Mouse (Mus musculus): ENCODE measurements around the gene Slc9b1. TPM values are rescaled to one million over a fixed set of nuclear protein-coding genes. Genes with fewer than 3 reads are reported as not detected.
A peak's percentile ranks its signal among the peaks of the same experiment; 100 is the strongest.

Gene Slc9b1
- total RNA-seq (2015): not detected in 2 replicates
- total RNA-seq (2017): not detected in 2 replicates

DNA sequence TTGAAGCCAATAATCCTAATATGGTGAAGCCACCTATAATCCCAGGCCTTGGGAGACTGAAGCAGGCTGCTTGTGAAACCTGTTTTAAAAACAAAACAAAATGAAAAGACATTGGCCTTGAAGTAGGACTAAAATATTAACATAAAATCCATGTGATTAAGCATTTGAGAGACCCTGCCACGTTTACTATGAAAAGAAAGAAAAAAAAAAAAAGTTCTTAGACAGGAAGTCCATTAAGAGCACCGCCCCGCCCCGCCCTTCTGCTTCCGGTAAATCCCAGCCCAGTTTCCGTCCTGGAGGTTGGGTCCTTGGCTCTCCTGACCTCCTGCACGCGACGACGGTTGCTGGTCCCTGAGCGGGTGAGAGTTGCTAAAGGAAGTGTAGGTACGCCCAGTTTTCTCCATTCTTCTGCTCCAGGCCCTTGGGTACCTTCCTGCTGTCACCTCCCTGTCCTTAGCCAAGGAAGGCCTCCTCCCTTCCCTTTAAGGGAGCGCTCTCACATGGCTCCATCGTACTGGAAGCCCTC, at the start of gene Slc9b1:
TSS of gene Slc9b1 (plus strand) at position 291 of the 526 bp plus-strand sequence.
- no peak for ATAC-seq (ENCODE audit: poor library complexity, severe bottlenecking)

DNA sequence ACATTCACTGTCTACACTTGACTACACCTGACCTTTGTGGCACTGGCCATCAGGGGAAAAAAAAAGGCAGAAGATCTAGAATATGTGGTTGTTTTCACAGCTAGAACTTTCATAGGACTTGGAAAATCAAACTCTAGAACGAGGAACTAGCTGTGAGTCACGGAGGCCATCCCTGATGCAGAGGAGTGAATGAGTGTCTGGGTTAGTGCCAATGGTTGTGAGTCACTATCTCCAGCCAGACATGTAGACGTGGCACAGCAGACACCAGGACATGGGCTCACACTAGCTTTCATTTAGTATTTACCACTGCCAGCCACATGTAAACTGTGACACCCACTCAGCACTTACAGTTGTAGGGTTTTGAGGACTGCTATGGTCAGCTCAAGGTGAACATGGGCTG, 49.3 kb upstream of the Slc9b1 start:
- no peak for ATAC-seq (ENCODE audit: poor library complexity, severe bottlenecking)

DNA sequence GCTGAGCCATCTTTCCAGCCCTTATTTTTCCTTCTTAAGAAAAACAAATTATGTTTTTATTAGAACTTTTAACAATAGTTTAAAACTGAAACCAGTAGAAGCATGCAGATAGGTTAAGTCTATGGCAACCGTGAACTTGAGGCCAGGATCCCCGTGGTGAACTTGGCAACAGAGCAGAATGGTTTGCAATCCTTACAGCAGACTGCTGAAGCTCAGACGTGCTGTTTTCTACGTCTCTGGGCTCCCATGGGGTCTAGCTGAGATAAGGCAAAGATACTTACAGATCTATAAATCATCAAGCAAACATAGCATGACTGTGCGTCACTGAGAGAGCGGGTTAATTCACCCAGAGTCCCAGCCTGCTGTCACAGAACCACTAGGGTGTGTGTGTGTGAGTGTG, 47.7 kb upstream of the Slc9b1 start:
- no peak for ATAC-seq (ENCODE audit: poor library complexity, severe bottlenecking)

DNA sequence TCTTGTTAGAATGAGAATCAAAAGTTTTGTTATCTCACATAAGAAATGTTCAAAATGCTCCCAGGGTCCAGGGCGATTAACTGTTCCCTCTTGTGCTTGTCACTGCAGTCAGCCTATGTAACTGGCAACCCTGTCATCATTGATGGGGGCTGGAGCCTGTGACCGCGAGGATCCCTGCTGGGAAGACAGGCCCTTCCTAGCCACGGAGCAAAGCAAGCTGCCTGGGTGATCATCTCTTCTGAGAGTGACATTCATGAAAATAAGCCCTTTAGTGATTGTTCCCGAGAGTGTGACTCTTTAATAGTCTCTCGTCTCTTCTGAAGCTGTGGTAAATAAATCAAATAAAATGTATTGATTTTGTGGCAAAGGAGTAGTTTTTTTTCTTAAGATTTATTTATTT, 43.8 kb upstream of the Slc9b1 start:
- ATAC-seq (ENCODE audit: poor library complexity, severe bottlenecking): no peak

DNA sequence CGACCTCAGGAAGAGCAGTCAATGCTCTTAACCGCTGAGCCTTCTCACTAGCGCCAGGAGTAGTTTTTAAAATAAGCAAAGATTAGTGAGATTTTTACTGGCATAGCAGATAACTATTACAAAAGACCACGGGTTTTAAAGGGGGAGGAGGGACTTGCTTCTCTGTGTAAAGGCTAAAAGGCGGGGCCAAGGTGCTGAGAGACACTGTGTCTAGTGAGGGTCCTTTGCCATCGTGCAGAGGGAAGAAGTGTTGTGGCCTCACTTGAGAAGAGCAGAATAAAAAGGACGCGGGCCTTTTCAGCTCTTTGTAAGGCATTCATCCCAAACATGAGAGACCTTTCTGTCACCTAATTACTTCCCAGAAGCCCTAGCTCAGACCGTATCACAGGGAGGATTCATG, 43.3 kb upstream of the Slc9b1 start:
- no peak for ATAC-seq (ENCODE audit: poor library complexity, severe bottlenecking)

DNA sequence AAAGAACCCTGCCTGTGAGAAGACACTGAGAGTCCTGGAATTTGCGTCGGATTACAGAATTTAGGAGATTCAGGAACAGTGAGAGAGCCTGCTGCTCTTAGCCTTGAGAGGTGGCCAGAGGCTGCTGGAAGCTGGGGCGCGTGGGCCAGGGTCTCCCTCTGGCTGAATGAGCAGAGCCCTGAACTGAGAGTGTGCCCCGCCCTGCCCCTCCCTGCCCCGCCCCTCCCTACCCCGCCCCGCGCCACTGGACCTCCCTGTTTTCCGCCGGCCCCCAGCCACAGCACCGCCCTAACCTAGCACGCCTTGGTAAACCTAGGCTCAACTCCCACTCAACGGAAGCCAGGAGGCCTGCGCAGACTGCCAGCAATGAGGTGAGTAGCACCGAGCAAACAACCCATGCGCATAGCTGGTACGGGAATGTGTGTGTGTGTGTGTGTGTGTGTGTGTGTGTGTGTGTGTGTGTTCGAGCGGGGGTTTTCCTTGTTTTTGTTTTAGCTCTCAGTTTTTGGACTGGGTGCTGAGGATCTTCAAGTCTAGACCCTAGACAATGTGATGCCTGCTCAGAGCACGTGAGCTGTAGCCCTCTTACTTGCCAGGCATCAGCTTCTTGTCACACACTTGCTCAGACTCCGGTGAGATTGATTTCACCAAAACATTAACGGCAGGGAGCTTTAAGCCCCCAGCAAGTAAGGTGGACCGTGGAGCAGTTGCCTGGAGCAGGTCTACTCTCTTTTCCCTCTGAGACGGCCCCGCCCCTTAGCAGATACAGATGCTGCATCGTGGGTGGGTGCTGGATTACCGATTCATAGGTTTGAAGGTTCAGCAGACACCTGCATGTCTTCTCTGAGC, 40.2 kb upstream of the Slc9b1 start, which contains the start of gene Slc9b2:
TSS of gene Slc9b2 (plus strand) at position 290 of the 849 bp plus-strand sequence.
- ATAC-seq (ENCODE audit: poor library complexity, severe bottlenecking): peak; percentile 87

DNA sequence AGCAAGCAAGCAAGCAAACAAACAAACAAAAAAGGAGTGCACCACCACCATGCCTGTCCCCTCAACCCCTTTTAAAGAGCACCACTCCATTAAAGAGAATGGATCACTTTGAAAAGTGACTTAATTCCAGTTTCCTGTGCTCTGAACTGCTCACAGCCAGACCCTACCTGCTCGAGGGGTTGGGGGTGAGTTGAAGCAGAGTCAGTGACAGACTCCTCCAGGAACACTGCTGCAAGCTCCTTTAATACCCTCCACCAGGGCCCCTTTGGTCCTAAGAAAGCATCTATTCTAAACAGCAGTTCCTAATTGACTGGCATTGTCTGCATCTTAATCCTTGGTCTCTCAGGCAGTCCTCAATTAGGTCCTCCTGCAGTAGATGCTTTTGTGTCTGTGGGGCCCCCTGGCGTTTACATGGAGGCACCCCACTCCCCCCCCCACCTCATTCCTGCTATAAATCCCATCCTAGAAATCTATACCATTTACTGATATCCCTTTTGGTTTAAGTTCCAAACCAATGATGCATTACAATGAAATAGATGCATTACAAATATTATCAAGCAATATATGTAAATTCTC, 34.8 kb upstream of the Slc9b1 start:
- no peak for ATAC-seq (ENCODE audit: poor library complexity, severe bottlenecking)

DNA sequence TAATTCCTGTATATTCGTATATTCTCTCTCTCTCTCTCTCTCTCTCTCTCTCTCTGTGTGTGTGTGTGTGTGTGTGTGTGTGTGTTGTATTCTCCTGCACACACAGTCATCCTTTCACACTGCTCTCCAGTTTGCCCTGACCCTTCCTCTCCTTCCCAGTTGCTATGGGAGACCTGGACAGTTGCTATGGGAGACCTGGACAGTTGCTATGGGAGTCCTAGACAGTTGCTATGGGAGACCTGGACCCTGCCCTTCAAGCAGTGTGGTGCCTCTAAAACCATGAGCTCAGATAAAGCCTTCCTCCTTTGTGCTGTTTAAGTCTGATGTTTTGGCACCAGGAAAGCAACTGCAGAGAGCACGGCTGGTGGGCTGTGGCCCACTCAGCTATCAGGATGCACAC, 34.1 kb upstream of the Slc9b1 start:
- no peak for ATAC-seq (ENCODE audit: poor library complexity, severe bottlenecking)

DNA sequence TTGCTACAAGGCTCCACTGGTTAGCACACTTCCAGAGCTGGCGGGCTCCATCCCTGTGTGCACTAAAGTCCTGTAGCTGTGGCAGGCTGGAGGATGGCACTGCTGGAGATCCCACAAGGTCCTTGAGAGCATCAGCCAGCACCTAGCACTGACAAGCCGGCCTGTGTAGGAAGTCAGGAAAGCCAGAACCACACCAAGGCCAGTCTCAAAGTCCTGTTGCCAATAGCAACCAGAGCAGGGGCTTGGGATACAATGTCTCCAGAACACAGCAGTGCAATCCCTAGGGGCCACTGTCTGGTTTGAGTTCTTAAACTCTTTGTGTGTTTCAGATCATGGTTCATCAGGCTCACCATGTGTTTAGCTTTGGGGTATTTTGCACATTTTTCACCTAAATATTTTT, 33.0 kb upstream of the Slc9b1 start:
- ATAC-seq (ENCODE audit: poor library complexity, severe bottlenecking): no peak

DNA sequence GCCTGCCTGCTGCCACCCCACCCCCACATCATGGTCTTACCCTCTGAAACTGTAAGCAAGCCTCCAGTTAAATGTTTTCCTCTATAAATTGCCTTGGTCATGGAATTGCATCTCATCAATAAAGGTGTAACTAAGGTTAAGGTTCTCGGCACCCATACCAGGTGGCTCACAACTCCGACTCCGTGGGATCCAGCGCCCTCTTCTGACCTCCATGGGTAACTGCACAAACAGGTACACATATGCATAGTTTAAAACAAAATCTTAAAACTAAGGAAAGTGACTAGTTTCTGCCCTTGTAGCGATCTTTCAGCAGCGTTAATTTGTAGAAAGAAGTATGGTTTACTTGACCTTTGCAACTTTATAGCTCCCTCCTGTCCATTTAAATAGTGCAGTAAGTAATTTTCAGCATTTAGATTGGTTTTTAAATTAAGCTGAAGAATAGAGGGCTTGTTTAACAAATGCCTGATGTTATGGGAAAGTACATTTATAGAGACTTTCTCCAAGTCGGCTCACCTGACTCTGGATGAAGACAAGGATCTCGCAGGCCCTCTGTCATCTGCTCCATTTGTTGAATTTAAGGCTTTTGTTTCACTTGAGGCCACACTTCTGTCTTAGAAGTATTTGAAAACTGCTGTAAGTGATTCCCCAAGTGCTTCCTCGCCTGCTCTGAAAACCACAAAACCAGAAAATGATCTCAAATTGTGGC, 32.0 kb upstream of the Slc9b1 start:
- no peak for ATAC-seq (ENCODE audit: poor library complexity, severe bottlenecking)

DNA sequence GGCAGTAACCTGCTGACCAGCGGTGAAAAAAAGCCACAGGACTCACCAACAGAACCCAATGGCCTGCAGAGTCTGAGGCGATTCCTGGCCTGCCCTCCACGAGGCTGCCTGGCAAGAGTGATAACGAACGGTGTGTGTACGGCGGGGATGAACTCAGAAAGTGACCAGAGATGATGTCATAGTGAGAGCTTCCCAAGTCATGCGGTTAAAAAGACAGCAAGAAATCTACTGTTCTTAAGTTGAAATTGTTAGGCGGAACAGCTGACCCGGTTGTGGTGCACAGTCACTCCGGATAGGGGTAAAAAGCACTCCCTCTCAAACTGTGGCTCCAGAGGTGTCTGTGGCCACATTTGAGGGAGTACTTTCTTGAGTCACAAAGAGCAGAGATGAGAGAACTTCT, 29.5 kb upstream of the Slc9b1 start:
- no peak for ATAC-seq (ENCODE audit: poor library complexity, severe bottlenecking)

DNA sequence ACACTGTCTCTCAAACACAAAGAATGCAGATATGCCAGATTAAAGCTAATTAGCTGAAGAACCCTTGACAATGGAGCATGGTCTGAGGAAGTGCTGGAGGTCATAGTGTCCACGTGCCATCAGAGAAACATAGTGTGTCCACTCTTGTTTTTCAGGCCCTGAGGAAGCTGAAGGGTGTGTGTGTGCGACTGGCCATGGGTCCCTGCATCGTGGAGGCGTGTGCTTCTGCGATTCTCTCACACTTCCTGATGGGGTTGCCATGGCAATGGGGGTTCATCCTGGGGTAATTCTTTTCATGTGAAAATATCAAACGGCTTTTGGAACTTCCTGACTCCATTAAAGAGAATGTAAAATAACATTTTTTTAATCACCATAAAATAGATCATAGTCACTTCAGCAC, 23.5 kb upstream of the Slc9b1 start:
- no peak for ATAC-seq (ENCODE audit: poor library complexity, severe bottlenecking)

DNA sequence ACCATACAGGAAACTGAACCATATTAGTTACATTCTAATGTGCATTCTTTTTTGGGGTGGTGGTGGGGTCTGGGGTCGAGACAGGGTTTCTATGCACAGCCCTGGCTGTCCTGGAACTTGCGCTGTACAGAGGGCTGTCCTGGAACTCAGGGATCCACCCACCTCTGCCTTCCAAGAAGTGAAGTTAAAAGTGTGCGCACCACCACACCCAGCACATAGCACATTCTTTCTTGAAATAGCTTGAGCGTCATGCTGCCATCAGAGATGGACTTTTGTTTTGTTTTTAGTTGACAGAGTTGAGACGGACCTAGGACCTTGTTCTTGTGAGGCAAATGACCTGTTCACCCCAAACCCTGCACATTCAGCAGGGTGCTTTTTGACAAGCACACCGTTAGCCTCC, 20.7 kb upstream of the Slc9b1 start:
- ATAC-seq (ENCODE audit: poor library complexity, severe bottlenecking): no peak

DNA sequence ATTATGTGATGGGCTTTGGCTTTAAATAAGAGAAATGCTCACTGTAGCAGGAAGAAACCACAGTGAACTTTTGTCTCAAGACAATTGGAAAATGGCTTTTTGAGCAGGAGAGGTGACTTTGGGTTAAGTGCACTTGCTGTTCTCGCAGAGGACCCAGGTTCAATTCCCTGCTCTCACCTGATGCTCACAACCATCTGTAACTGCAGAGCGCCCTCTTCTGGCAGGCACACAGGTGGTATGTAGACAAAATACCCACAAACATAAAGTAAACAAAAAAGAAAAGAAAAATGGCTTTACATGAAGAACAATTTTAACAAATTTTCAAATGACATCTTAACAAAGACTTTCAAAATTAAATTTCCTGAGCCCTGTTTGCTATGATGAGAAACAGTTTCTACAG, 20.2 kb upstream of the Slc9b1 start:
- no peak for ATAC-seq (ENCODE audit: poor library complexity, severe bottlenecking)

DNA sequence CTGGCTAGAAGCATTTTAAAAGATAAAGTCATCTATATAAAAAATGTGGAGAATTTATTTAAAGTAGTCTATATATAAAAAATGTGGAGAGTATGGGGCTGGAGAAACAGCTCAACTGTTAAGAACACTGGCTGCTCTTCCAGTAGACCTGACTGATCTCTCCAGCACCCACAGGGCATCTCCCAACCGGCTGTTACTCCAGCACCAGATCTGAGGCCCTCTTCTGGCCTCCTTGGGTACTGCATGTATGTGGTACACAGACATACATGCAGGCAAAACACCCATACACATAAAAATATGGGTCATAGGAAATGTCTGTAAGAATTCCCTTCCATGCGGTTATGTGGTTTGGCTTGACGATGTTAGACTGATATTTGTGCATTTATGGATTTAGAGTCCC, 19.3 kb upstream of the Slc9b1 start:
- peak; percentile 81 for ATAC-seq (ENCODE audit: poor library complexity, severe bottlenecking)

DNA sequence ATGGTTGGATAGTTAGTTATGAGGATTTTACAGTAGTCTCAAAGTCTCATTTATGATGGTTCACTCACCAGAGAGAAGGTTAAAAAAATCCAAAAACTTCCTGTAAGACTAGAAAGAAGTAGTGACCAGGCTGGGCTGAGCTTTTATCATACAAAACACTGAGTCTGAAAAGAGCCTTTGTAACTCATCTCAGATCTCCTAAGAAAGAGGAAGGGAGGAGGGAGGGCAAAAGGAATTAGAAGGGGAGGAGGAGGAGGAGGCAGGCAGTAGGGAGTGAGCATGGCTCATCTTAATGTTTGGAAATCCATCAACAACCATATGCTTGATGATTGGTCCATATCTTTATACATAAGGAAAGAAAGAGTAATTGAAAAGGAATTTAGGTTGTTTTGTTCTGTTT, 15.1 kb upstream of the Slc9b1 start:
- no peak for ATAC-seq (ENCODE audit: poor library complexity, severe bottlenecking)

DNA sequence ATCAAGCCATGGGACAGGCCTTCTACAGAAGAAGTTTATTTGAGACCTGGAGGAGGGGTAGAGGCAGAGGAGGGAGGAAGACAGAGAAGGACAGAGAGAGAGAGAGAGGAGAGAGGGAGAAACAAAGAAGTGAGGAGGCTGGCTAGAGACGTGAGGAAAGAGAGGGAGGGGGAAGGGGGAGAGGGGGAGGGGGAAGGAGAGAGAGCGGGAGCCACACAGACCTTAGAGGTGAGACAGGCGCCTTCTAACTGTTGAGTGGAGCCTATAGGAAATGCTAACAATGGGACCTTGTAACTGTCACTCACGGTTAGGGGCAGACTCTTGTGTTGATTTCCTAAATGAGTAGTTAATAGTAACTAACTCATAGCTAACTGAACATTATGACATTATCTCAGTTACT, 14.1 kb upstream of the Slc9b1 start:
- ATAC-seq (ENCODE audit: poor library complexity, severe bottlenecking): no peak

DNA sequence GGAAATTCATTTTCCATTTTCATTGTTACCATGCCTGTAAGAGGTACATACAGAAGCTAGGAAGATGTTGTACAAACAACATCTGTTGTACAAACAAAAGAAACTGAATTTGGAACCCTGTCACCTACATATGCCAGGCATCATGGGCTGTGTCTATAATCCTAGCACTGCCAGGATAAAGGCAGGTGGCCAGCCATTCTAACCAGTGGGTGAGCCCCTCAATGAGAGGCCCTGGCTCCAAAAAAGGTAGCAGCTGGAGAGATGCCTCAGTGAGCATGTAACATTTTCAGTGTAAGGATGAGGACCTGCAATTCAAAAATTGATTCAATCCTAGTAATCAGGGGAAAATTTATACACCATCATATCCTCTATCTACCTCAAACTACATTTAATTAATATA, 1.2 kb downstream of the Slc9b1 start:
- ATAC-seq (ENCODE audit: poor library complexity, severe bottlenecking): no peak

DNA sequence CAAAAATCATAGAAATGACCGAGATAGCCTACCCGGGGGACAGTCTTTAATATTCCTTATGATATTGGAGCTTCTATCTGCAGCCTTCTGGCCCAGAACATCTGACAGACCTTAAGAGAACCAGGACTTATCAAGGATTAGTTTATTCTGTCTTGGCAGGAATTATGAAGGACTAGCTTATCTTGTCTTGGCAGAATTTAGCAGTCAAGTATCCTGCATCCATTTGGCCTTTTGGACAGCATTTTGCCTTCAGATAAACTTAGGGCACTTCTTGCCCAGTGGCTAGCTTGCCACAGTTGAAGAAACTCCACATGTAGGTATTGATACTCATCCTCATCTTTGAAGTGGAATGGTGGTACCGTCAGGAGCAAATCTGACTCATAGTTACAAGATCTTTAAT, 4.0 kb downstream of the Slc9b1 start:
- 0 out of 2 replicates have a peak, but pooled peaks have one; percentile 27 for ATAC-seq (ENCODE audit: poor library complexity, severe bottlenecking)

DNA sequence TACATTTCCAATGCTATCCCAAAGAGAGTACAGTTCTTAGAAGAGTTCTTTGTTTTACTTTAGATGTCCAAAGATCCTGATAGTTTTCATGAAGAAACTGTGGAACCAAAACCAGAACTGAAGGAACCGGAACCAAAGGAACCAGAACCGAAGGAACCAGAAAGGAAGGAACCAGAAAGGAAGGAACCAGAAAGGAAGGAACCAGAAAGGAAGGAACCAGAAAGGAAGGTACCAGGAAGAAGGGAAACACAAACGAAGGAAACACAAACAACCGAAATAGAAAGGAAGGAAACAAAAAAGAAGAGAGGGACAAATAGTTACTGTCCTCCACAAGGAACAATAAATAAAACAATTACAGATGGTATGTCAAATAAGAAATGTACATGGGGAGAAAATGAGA, 9.6 kb downstream of the Slc9b1 start:
- ATAC-seq (ENCODE audit: poor library complexity, severe bottlenecking): no peak

DNA sequence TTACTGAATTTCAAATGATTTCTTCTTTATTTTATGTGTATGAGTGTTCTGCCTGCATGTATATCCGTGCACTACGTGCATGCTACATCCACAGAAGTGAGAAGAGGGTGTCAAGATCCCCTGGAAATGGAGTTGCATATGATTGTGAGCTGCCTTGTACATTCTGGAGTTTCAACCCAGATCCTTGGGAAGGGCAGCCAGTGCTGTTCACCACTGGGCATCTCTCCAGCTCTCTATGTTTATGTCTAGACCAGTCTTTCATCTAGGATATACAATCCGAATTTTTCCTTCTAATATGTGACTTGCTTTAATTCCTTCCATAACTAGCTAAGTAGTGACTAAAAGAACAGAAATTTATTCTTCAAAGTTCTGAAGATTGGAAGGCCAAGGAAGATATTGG, 28.0 kb downstream of the Slc9b1 start:
- ATAC-seq (ENCODE audit: poor library complexity, severe bottlenecking): no peak

DNA sequence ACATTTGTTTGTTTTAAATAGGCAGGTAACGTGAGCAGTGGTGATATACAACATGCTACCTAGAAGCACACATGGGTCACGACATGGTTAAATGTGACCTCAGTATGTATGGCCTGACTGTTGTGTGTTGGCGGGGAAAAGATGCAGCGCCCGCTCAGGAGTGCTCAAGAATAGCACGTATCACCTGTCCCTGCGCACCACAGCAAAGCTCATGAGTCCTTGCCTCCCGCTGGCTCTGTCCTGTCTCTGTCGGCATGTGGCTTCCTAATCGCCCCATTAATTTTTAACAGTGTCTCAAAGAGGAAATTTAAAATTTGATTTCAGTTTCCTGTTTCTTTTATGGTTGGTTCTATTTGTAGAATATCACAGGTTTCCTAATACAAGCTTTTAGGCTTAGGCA, 29.6 kb downstream of the Slc9b1 start:
- ATAC-seq (ENCODE audit: poor library complexity, severe bottlenecking): no peak

All from megakaryocyte, adult 5-6 weeks (primary cell).